In genomic region chr5:125102907-125103306, GRCm38 (mm10) we compare ENCODE assay signal across 8 mouse cellular contexts.
DNase-seq lines count a peak whose midpoint lies in the region; ATAC-seq and TF ChIP-seq lines count a peak whose summit lies in the region.
"Had no signal": no experiment of that assay in that cellular context is flagged by ENCODE, and none has a peak within 500 bp of the region (broad histone marks: within the 10 kb centered on the region; RNA-seq: fewer than 3 reads in every experiment).

No protein-coding gene starts in this region.

- H3K4me3 ChIP-seq in forebrain, embryonic 11.5 days (ENCODE audit: low read depth, low read length), result no peak overlapping the region
- H3K4me3 ChIP-seq in hindbrain, embryonic 14.5 days (replicated peaks; ENCODE audit: low read length), result no peak overlapping the region
- no peak overlapping the region for H3K4me3 ChIP-seq in midbrain, postnatal 0 days (ENCODE audit: low read depth, low read length)

- peaks cover 7% of the 10 kb centered on the region; the same call in 1 of the 2 replicates for H3K36me3 ChIP-seq in forebrain, embryonic 11.5 days (ENCODE audit: control insufficient read depth, insufficient read depth, low read length)
- peaks cover 42% of the 10 kb centered on the region for H3K36me3 ChIP-seq in hindbrain, embryonic 14.5 days (replicated peaks; ENCODE audit: control insufficient read depth, insufficient read depth)
- peaks cover 35% of the 10 kb centered on the region for H3K36me3 ChIP-seq in midbrain, postnatal 0 days (ENCODE audit: insufficient read depth, low read length)

- no peak overlapping the region for H3K9ac ChIP-seq in forebrain, embryonic 11.5 days (ENCODE audit: low read length)
- no peak overlapping the region for H3K9ac ChIP-seq in hindbrain, embryonic 14.5 days
- no peak overlapping the region; the same call in 1 of the 2 replicates for H3K9ac ChIP-seq in midbrain, postnatal 0 days (replicated peaks; ENCODE audit: low read length, poor library complexity, severe bottlenecking)

- intact Hi-C loops in left cerebral cortex, postnatal 10 days (cut with DNase I), result no loop called here

- 58% methylated on average over 7 of the region's 7 CpGs for WGBS in forebrain, embryonic 11.5 days
- WGBS in hindbrain, embryonic 14.5 days, result 48% methylated on average over 7 of the region's 7 CpGs
- whole genome bisulfite sequencing in midbrain, postnatal 0 days, result 33% methylated on average over 7 of the region's 7 CpGs

- DNase-seq in left cerebral cortex, postnatal 10 days (ENCODE audit: extremely low spot score in 1 of 2, low spot score in 2 of 2), result peak; percentile 56 to 82
- DNase-seq in left cerebral cortex, adult 8-10 months (ENCODE audit: low spot score in 2 of 2), result no peak
- peak; percentile 76 for DNase-seq in forebrain, embryonic 11.5 days (ENCODE audit: low spot score)
- peak; percentile 74 for DNase-seq in hindbrain, embryonic 14.5 days (ENCODE audit: low spot score)
- DNase-seq in midbrain, postnatal 0 days (ENCODE audit: low spot score), result peak; percentile 92
- no peak for DNase-seq in adrenal gland, postnatal 25 days
- no peak for DNase-seq in urinary bladder, postnatal 14 days (ENCODE audit: low spot score)
- DNase-seq: kidney, adult 9 months had no signal

- H3K4me1 ChIP-seq in forebrain, embryonic 11.5 days (replicated peaks; ENCODE audit: control insufficient read depth, insufficient read depth, low read length), result peaks cover 12% of the 10 kb centered on the region; the same call in 1 of the 2 replicates
- peaks cover 27% of the 10 kb centered on the region for H3K4me1 ChIP-seq in hindbrain, embryonic 14.5 days (replicated peaks; ENCODE audit: control insufficient read depth, insufficient read depth, low read length)
- H3K4me1 ChIP-seq in midbrain, postnatal 0 days (ENCODE audit: insufficient read depth, low read length), result no peaks in the 10 kb centered on the region

- no peak; the same call in none of the 2 replicates for ATAC-seq in forebrain, embryonic 11.5 days (replicated peaks; ENCODE audit: low FRiP score)
- peak; percentile 76 for ATAC-seq in hindbrain, embryonic 14.5 days (ENCODE audit: low FRiP score)
- ATAC-seq in midbrain, postnatal 0 days (ENCODE audit: low FRiP score), result peak; percentile 75

- 0 out of 2 replicates have a peak overlapping the region, but pooled peaks have one; percentile 1 for H3K27ac ChIP-seq in forebrain, embryonic 11.5 days (ENCODE audit: low read depth, low read length)
- H3K27ac ChIP-seq in hindbrain, embryonic 14.5 days, result peak overlapping the region; percentile 87
- peak overlapping the region; percentile 65 for H3K27ac ChIP-seq in midbrain, postnatal 0 days (ENCODE audit: low read depth, low read length)

- no peak for TF ChIP-seq CTCF in midbrain, postnatal 0 days (IDR thresholded peaks at IDR 0.05)

- H3K27me3 ChIP-seq in forebrain, embryonic 11.5 days (ENCODE audit: control insufficient read depth, insufficient read depth, low read length), result no peaks in the 10 kb centered on the region
- H3K27me3 ChIP-seq in hindbrain, embryonic 14.5 days (ENCODE audit: control insufficient read depth, insufficient read depth, low read length), result no peaks in the 10 kb centered on the region
- H3K27me3 ChIP-seq in midbrain, postnatal 0 days (ENCODE audit: insufficient read depth, low read length), result no peaks in the 10 kb centered on the region

- no peaks in the 10 kb centered on the region for H3K9me3 ChIP-seq in forebrain, embryonic 11.5 days (ENCODE audit: control insufficient read depth, low read length)
- no peaks in the 10 kb centered on the region for H3K9me3 ChIP-seq in hindbrain, embryonic 14.5 days (ENCODE audit: control insufficient read depth, low read length)
- H3K9me3 ChIP-seq in midbrain, postnatal 0 days (ENCODE audit: low read length), result no peaks in the 10 kb centered on the region

- no peak overlapping the region for H3K4me2 ChIP-seq in forebrain, embryonic 11.5 days (ENCODE audit: low read depth, low read length, severe bottlenecking)
- H3K4me2 ChIP-seq in hindbrain, embryonic 14.5 days (replicated peaks), result no peak overlapping the region
- H3K4me2 ChIP-seq in midbrain, postnatal 0 days (ENCODE audit: low read depth, low read length, poor library complexity, severe bottlenecking), result no peak overlapping the region

Comparison
In these comparisons a context has a peak if more than half of its experiments do, and no peak if none do; other contexts are left out.
1. DNase-seq: peak in left cerebral cortex, postnatal 10 days (2 of 2), forebrain, embryonic 11.5 days (single experiment), hindbrain, embryonic 14.5 days (single experiment) and midbrain, postnatal 0 days (single experiment); none in left cerebral cortex, adult 8-10 months (0 of 2), adrenal gland, postnatal 25 days (single experiment) and urinary bladder, postnatal 14 days (single experiment).
2. H3K27ac ChIP-seq: peak in every context shown above with its lines; median percentile 87 in hindbrain, embryonic 14.5 days; 65 in midbrain, postnatal 0 days; 1 in forebrain, embryonic 11.5 days.